Mouse (Mus musculus): Measurements from ENCODE around the gene Cacng4. TPM values are rescaled to one million over a fixed set of nuclear protein-coding genes. Genes with fewer than 3 reads are reported as not detected.

Cacng4 gene
- polyA plus RNA-seq, 1 experiment from 2014 or later, result 0.13 TPM

DNA sequence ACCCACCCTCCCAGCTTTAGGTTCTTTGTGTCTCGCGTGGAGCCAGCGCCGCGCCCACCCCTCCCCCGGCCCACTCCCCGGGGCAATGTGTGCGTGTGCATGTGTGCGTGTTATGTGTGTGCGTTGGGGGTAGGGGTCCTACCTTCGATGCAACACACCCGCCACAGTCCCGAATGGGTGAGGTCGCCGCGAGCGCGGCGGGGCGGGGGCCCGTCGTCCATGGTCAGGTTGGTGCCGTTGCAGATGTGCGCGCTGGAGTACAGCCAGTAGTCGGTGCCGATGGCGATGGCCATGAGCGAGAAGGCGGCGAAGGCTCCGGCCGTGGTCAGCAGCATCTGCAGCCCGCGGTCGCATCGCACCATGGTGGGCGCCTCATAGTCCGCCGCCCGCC is 259 bp downstream of the Cacng4 start:
- peak overlapping the region; percentile 40 for H3K4me3 ChIP-seq (replicated peaks)
- no peak for ATAC-seq (ENCODE audit: low read depth)
- H3K27me3 ChIP-seq, result peaks cover 80% of the 10 kb centered on the region
- H3K4me1 ChIP-seq (replicated peaks), result peaks cover 5% of the 10 kb centered on the region; the same call in 1 of the 2 replicates
- no peaks in the 10 kb centered on the region for H3K9me3 ChIP-seq (replicated peaks)
- DNase-seq, result no peak
- H3K27ac ChIP-seq, result no peak overlapping the region
- no peak overlapping the region for H3K9ac ChIP-seq
- H3K4me2 ChIP-seq, result peak overlapping the region; percentile 54
- WGBS (ENCODE audit: insufficient replicate concordance), result 2% methylated on average over 38 of the region's 41 CpGs
- H3K36me3 ChIP-seq, result no peaks in the 10 kb centered on the region

DNA sequence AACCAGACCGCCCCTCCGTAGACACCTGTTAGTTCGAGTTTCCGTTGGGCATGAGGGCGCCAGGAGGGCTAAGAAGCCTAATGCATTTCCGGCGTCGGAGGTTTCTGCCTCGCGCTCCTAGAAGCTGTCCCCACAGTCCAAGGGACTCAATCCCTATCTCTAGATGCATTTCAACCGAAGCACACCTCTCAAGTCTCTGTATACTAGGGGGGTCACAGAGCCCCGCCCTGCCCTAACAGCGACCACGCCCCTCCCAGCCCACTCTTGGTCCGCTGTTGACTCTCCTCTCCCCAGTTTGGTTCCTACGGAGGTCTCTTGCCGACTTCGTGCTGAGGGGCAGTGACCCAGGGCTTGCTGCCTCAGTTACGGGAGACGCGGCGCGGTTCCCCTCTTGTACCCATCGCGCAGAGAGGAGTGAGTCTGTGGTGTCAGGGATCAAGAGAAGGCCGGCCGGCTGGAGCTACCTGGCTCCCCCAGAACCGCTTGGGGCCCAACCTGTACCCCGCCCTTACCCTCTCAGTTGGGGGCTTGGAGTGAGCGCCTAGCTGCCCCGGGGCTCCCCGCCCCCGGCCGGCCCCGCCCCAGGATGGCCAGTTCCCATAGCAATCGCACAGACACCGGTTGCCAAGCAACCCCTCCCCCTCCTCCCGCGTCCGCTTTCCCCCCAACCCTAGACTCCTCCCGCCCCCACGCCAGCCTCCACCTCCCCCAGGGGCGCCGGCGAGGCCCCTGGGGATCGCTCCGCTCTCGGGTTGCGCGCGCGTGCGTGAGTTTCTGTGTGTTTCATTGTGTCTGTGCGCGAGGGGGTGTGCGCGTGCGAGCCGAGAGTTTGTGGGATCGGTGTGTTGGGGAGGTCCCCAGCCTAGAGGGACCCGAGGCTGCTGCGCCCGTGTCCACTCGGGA is 906 bp downstream of the Cacng4 start:
- H3K27me3 ChIP-seq, result peaks cover 74% of the 10 kb centered on the region
- no peak for DNase-seq
- 3% methylated on average over 62 of the region's 64 CpGs for WGBS (ENCODE audit: insufficient replicate concordance)
- no peak for ATAC-seq (ENCODE audit: low read depth)
- H3K9ac ChIP-seq, result no peak overlapping the region
- no peak overlapping the region for H3K27ac ChIP-seq
- peaks cover 5% of the 10 kb centered on the region; the same call in 1 of the 2 replicates for H3K4me1 ChIP-seq (replicated peaks)
- peak overlapping the region; percentile 54 for H3K4me2 ChIP-seq
- no peaks in the 10 kb centered on the region for H3K9me3 ChIP-seq (replicated peaks)
- no peaks in the 10 kb centered on the region for H3K36me3 ChIP-seq
- H3K4me3 ChIP-seq (replicated peaks), result peak overlapping the region; percentile 40

DNA sequence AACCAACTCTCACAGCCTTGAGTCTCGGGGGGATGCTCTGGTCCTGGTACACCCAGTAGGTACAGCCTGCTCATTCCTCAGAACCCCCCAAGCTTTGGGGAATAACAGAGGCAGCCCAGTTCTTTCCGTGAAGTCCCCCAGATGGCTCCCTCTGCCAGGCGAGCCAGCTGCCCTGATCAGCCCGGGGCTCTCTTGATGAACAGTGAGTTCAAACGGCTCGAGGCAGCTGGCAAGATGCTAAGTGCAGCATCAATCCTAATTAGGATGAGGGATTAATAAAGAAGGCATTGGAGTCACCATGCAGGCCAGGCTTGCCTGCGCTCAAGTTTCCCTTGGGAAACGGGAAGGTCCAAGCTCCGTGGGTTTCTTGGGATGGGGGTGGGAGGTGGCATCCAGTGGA is 2.2 kb downstream of the Cacng4 start:
- Histone ChIP-seq H3K4me1 (replicated peaks) (peaks cover 5% of the 10 kb centered on the region; the same call in 1 of the 2 replicates), H3K4me3 (replicated peaks) (no peak overlapping the region), H3K9me3 (replicated peaks) (no peaks in the 10 kb centered on the region), H3K36me3 (no peaks in the 10 kb centered on the region), H3K4me2 (no peak overlapping the region), H3K27me3 (peaks cover 62% of the 10 kb centered on the region), H3K9ac (no peak overlapping the region), H3K27ac (no peak overlapping the region)
- WGBS (ENCODE audit: insufficient replicate concordance), result 31% methylated on average over 9 of the region's 9 CpGs
- no peak for DNase-seq
- no peak for ATAC-seq (ENCODE audit: low read depth)

DNA sequence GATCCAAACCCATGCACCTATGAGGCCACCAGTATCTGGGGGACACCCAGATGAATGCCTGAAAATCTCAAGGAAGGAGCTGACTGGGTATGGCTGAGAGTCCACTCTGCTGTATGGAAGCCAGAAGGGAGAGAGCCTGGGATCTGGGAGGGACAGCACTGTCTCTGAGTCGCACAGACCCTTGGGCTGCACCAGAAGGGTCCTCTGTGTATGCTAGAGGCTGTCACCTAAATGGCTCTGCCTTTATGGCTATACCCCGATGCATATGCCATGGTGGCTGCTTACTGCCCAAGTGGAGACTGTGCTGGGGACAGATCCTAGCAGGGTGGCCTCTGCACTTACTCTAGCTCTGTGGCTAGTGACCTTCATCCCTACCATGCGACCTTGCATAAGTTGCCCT is 8.6 kb downstream of the Cacng4 start:
- no peaks in the 10 kb centered on the region for H3K4me1 ChIP-seq (replicated peaks)
- ATAC-seq (ENCODE audit: low read depth) (no peak), DNase-seq (no peak)
- H3K4me2 ChIP-seq, result no peak overlapping the region
- 58% methylated on average over 3 of the region's 3 CpGs for WGBS (ENCODE audit: insufficient replicate concordance)
- no peak overlapping the region for H3K4me3 ChIP-seq (replicated peaks)
- H3K36me3 ChIP-seq, result no peaks in the 10 kb centered on the region
- no peaks in the 10 kb centered on the region for H3K9me3 ChIP-seq (replicated peaks)
- no peak overlapping the region for H3K9ac ChIP-seq
- peaks cover 7% of the 10 kb centered on the region; the same call in 1 of the 2 replicates for H3K27me3 ChIP-seq
- no peak overlapping the region for H3K27ac ChIP-seq

DNA sequence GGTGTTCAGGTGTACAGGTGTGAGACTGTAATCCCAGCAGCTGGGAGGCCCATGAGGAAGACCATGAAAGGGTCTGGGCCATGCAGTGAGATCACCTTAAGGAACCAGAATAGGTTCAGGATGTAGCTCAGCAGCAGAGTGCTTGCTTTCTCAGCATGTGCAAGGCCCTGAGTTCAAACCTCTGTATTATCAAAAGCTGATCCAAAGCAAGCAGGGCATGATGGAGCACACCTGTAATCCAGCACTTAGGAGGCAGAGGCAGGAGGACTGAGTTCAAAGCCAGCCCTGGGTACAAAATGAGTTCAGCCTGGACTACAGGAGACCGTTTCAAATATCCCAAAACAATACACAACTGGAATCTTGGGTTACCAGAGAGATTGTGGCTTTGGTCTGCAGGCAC is 9.1 kb downstream of the Cacng4 start:
- peaks cover 2% of the 10 kb centered on the region; the same call in 1 of the 2 replicates for H3K27me3 ChIP-seq

DNA sequence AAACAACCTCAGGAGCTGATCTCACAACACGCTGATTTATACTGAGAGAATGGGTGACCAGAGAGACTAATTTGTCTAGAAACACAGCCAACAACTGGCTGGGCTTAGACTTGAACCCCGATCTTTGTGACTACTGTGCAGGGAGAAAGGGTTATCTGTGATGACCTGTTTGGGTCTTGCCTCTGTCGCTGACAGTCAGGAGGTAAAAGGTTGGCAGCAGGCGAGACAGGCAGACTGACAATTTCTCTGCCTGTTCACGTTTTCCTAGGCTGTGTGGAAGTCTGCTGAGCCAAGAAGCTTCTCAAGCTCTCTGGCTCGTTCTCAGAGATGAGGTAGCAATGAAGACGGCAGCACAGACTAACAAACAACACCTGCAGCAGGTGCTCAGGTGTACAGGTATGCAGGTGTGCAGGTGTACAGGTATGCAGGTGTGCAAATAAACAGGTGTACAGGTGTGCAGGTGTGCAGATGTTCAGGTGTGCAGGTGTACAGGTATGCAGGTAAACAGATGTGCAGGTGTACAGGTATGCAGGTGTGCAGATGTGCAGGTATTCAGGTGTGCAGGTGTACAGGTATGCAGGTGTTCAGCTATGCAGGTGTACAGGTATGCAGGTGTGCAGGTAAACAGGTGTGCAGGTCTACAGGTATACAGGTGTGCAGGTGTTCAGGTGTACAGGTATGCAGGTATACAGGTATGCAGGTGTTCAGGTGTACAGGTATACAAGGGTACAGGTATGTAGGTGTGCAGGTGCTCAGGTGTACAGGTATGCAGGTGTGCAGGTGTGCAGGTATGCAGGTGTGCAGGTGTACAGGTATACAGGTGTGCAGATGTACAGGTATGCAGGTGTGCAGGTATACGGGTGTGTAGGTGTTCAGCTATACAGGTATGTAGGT is 10.2 kb downstream of the Cacng4 start:
- 75% methylated on average over 8 of the region's 8 CpGs for WGBS (ENCODE audit: insufficient replicate concordance)

More for the DNA sequence above, 9.1 kb downstream of the Cacng4 start:
- ATAC-seq (ENCODE audit: low read depth), result no peak
- no peaks in the 10 kb centered on the region for H3K9me3 ChIP-seq (replicated peaks)
- DNase-seq, result no peak
- H3K36me3 ChIP-seq, result no peaks in the 10 kb centered on the region
- WGBS (ENCODE audit: insufficient replicate concordance), result 67% methylated on average over 1 of the region's 1 CpGs
- H3K4me1 ChIP-seq (replicated peaks), result no peaks in the 10 kb centered on the region
- H3K4me2 ChIP-seq, result no peak overlapping the region
- no peak overlapping the region for H3K9ac ChIP-seq
- no peak overlapping the region for H3K4me3 ChIP-seq (replicated peaks)
- H3K27ac ChIP-seq, result no peak overlapping the region

DNA sequence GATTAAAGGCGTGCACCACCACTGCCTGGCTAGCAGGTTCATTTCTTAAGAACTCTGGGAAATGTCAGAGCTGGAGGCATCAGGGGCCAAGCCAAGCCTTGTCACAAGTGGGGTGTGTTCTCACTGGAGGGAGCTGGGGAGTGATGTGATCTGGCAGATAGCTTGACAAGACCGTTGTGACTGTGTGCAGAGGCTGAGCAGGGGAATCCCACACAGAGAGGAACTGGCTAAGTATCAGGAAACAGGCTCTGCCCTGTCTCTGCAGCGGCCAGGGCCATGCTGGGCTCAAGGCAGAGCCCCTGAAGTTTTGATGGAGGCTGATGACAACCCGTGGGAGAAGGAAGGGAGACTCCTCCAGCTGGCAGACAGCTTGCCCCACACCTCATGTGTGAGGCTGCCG is 11.8 kb downstream of the Cacng4 start:
- Histone ChIP-seq H3K27me3 (no peaks in the 10 kb centered on the region), H3K9ac (no peak overlapping the region), H3K4me1 (replicated peaks) (no peaks in the 10 kb centered on the region), H3K4me2 (no peak overlapping the region), H3K4me3 (replicated peaks) (no peak overlapping the region), H3K36me3 (no peaks in the 10 kb centered on the region), H3K9me3 (replicated peaks) (no peaks in the 10 kb centered on the region), H3K27ac (no peak overlapping the region)
- 31% methylated on average over 5 of the region's 5 CpGs for whole genome bisulfite sequencing (ENCODE audit: insufficient replicate concordance)
- DNase-seq, result no peak
- ATAC-seq (ENCODE audit: low read depth), result no peak

More for the DNA sequence above, 10.2 kb downstream of the Cacng4 start:
- H3K9me3 ChIP-seq (replicated peaks), result no peaks in the 10 kb centered on the region
- DNase-seq, result no peak
- ATAC-seq (ENCODE audit: low read depth), result no peak
- no peak overlapping the region for H3K27ac ChIP-seq
- H3K4me2 ChIP-seq, result no peak overlapping the region
- H3K36me3 ChIP-seq, result no peaks in the 10 kb centered on the region
- no peaks in the 10 kb centered on the region; the same call in 1 of the 2 replicates for H3K27me3 ChIP-seq
- H3K4me3 ChIP-seq (replicated peaks), result no peak overlapping the region
- no peaks in the 10 kb centered on the region for H3K4me1 ChIP-seq (replicated peaks)
- no peak overlapping the region for H3K9ac ChIP-seq

DNA sequence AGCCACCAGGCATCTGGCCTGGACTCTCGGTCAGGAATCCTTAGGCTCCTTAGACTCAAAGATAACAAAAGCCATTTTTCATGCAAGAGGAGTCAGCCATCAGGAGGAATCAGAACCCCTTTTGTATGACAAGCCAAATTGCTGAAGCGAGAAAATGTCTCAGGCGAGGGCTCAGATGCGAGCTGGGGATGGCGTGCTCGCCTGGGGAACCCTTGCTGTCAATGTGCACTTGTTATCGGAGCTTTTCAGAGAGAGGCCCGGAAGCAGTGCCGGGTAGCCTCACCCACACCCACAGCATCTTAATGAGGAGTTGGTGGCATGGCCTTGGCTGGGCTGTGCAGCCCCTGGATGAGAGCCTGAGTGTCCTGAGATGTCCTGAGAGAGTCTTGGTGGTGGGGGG is 15.5 kb downstream of the Cacng4 start:
- DNase-seq (no peak), ATAC-seq (ENCODE audit: low read depth) (no peak)
- no peaks in the 10 kb centered on the region; the same call in 1 of the 2 replicates for H3K27me3 ChIP-seq
- 66% methylated on average over 9 of the region's 9 CpGs for WGBS (ENCODE audit: insufficient replicate concordance)
- no peaks in the 10 kb centered on the region for H3K4me1 ChIP-seq (replicated peaks)
- H3K9ac ChIP-seq, result no peak overlapping the region
- no peaks in the 10 kb centered on the region for H3K36me3 ChIP-seq
- H3K9me3 ChIP-seq (replicated peaks), result no peaks in the 10 kb centered on the region
- H3K4me2 ChIP-seq, result no peak overlapping the region
- no peak overlapping the region for H3K4me3 ChIP-seq (replicated peaks)
- no peak overlapping the region for H3K27ac ChIP-seq

DNA sequence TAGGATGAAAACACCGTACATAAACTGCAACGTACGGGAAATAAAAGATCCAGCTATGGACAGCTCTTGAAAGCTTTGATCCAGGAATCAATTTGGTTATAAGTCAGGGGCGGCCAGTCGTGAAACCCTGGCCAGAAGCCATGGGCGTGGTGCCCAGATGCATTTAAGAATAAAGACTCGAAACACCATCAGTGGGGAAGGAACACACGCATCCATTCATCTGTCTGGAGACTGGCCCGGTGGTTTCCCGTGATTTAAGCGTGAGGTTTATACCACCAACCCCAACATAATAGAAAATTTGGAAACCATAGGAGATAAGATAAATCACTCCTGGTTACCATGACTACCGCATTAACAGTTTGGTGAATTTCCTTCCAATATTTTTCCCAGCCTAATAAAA is 16.9 kb downstream of the Cacng4 start:
- WGBS (ENCODE audit: insufficient replicate concordance), result 75% methylated on average over 12 of the region's 12 CpGs
- Histone ChIP-seq H3K36me3 (no peaks in the 10 kb centered on the region), H3K27me3 (no peaks in the 10 kb centered on the region; the same call in 1 of the 2 replicates), H3K4me3 (replicated peaks) (no peak overlapping the region), H3K4me1 (replicated peaks) (no peaks in the 10 kb centered on the region), H3K27ac (no peak overlapping the region), H3K4me2 (no peak overlapping the region), H3K9me3 (replicated peaks) (no peaks in the 10 kb centered on the region), H3K9ac (no peak overlapping the region)
- no peak for DNase-seq
- ATAC-seq (ENCODE audit: low read depth), result no peak

DNA sequence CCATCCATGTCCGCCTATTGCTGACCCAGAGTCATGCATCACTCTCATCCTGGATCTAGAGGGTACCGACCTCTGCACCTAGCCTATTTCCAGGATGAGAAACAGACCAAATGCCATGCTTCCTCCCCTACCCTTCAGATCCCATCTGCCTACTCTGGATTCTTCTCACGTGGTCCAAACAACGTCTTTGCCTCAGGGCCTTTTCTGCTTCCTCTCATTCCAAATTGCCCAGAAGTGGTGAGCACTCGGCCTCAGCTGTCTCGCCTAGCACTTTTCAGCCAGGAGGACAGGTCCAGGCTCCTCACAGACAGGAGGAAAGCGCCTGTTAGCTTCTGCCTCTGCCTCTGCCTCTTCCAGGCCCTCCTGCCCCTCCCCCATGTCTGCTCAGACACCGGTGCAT is 21.0 kb downstream of the Cacng4 start:
- DNase-seq (no peak), ATAC-seq (ENCODE audit: low read depth) (no peak)
- Histone ChIP-seq H3K4me2 (no peak overlapping the region), H3K9me3 (replicated peaks) (no peaks in the 10 kb centered on the region), H3K4me3 (replicated peaks) (no peak overlapping the region), H3K27ac (no peak overlapping the region), H3K36me3 (no peaks in the 10 kb centered on the region), H3K9ac (no peak overlapping the region), H3K4me1 (replicated peaks) (no peaks in the 10 kb centered on the region), H3K27me3 (no peaks in the 10 kb centered on the region; the same call in 1 of the 2 replicates)
- WGBS (ENCODE audit: insufficient replicate concordance), result 38% methylated on average over 8 of the region's 8 CpGs

DNA sequence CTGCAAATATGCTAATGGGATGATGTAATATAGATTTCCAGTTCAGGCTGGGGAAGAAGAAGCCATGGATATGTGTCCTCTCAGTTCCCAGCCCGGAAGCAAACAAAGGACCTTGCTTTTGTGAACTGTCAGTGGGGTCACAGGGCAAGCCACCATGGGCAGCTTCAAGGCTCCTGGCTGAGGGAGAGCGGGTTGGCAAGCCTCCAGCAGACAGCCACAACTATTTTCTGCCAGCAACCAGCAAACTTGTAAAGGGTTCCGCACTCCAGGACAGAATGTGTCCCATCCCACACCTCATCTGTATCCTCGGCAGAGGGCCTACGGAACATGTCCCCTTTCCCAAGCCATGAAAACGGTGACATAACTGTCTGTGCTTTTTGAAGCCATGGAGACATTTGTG is 22.4 kb downstream of the Cacng4 start:
- ATAC-seq (ENCODE audit: low read depth) (no peak), DNase-seq (no peak)
- H3K4me1 ChIP-seq (replicated peaks), result no peaks in the 10 kb centered on the region
- H3K27me3 ChIP-seq, result no peaks in the 10 kb centered on the region; the same call in 1 of the 2 replicates
- no peak overlapping the region for H3K4me3 ChIP-seq (replicated peaks)
- H3K4me2 ChIP-seq, result no peak overlapping the region
- no peak overlapping the region for H3K27ac ChIP-seq
- no peaks in the 10 kb centered on the region for H3K36me3 ChIP-seq
- WGBS (ENCODE audit: insufficient replicate concordance), result 66% methylated on average over 6 of the region's 6 CpGs
- no peaks in the 10 kb centered on the region for H3K9me3 ChIP-seq (replicated peaks)
- H3K9ac ChIP-seq, result no peak overlapping the region

Measured in liver, embryonic 13.5 days (tissue).